Mouse (Mus musculus): ENCODE measurements around the gene Fbln2. TPM values are rescaled to one million over a fixed set of nuclear protein-coding genes. Genes with fewer than 3 reads are reported as not detected.
"Not testable (repeated sequence)": the region's sequence is repeated elsewhere in the genome, so short reads cannot be mapped to it uniquely, and the experiment has no call there.

Gene Fbln2
- 1 to 10 TPM; 6.5 to 7.3 TPM for total RNA-seq (2021)
- long read RNA-seq, experiment 1, full-length matches to known transcripts = 4 of 7 reads
- long read RNA-seq, experiment 1, partial matches to known transcripts = 1 of 7 reads
- long read RNA-seq, experiment 1, other reads (novel, unspliced or antisense) = 2 of 7 reads
- long read RNA-seq, experiment 2, full-length matches to known transcripts = 2 of 4 reads
- long read RNA-seq, experiment 2, partial matches to known transcripts = 1 of 4 reads
- long read RNA-seq, experiment 2, other reads (novel, unspliced or antisense) = 1 of 4 reads

GRCm38 (mm10) chr6:91212155-91212554, at the start of gene Fbln2:
TSS of gene Fbln2 (plus strand) at chr6:91212455.
- DNase-seq (ENCODE audit: low spot score in 2 of 2) = not testable (repeated sequence)

GRCm38 (mm10) chr6:91163195-91163911, 48.9 kb upstream of the Fbln2 start:
- no peak for DNase-seq (ENCODE audit: low spot score in 2 of 2)

DNA sequence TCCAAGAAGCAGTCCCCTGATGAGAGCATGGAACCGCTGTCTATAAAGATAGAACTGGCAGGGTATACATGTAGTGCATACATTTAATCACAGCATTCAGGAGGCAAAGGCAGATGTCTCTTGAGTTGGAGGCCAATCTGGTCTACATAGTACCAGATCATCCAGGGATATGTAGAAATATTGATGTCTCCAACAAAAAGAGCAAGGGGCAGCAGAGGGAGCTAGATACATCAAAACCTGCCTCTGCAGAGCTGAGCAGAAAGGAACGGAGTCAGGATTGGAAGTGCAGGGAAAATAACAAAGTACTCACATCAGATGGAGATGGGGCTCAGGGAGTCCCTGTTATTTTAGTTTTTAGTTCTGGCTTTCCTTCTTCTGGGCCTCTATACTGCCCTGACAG, 47.7 kb upstream of the Fbln2 start:
- DNase-seq (ENCODE audit: low spot score in 2 of 2) = no peak

- peak; percentile 74 to 83 for DNase-seq (ENCODE audit: low spot score in 2 of 2)
These were observed 47.0 kb upstream of the Fbln2 start for GRCm38 (mm10) chr6:91165210-91165609.

- DNase-seq (ENCODE audit: low spot score in 2 of 2) = no peak
These were observed 44.4 kb upstream of the Fbln2 start for GRCm38 (mm10) chr6:91167828-91168227.

DNA sequence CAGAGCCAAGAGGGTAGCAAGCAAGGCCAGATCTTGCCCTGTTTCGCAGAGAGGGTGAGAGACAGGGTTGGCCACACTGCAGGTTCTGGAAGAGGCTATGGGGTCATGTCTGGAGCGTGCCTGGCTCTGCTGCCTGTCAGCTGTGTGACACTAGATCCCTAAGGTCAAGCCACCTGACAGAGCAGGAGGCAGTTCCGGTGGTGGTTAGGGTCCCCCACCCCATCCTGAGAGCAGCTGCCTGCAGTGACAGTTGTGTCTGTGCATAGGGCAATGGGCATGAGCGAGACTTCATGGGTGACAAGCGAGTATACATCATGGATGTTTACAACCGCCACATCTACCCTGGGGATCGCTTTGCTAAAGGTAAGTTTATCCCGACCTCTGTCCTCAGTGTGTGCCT, 43.1 kb upstream of the Fbln2 start:
- DNase-seq (ENCODE audit: low spot score in 2 of 2) = no peak

DNA sequence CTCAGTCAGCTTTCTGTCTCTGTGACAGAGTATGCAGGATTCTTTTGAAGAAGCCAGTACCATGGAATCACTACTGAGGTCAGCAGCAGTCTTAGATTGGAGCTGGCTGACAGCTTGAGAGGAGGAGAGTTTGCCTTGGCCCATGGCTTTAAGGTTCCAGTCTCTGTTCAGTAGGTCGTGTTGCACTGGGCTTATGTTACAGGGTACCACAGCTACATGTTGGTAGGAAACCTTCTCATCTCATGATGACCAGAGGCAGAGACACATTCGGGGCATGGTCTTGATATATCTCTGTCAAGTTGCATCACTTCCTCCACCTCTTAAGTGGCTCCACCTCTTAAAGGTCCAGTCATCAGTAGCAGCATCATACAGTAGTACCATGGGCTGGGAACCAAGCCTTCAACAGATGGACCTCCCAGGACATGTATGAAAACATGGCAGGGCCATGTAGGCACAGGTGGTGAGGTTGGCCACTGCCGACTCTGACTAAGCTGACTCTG, 40.8 kb upstream of the Fbln2 start:
- no peak for DNase-seq (ENCODE audit: low spot score in 2 of 2)

DNA sequence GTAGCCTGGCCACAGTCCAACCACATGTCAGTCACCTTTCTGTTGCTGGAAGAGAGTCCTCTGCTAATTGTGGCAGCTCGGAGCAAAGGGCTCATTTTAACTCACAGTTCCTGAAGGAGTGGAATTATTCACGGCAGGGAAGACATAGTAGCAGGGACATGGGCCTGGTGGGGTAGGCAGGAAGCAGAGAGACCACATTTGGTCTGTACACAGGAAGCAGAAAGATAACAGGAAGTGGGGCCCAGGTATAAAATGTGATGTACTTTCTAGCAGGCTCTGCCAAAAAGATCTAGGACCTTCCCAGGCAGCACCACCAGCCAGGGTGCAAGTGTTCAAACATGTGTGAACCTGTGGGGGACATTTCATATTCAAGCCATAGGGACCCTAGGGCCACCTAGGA, 39.9 kb upstream of the Fbln2 start:
- no peak for DNase-seq (ENCODE audit: low spot score in 2 of 2)

DNA sequence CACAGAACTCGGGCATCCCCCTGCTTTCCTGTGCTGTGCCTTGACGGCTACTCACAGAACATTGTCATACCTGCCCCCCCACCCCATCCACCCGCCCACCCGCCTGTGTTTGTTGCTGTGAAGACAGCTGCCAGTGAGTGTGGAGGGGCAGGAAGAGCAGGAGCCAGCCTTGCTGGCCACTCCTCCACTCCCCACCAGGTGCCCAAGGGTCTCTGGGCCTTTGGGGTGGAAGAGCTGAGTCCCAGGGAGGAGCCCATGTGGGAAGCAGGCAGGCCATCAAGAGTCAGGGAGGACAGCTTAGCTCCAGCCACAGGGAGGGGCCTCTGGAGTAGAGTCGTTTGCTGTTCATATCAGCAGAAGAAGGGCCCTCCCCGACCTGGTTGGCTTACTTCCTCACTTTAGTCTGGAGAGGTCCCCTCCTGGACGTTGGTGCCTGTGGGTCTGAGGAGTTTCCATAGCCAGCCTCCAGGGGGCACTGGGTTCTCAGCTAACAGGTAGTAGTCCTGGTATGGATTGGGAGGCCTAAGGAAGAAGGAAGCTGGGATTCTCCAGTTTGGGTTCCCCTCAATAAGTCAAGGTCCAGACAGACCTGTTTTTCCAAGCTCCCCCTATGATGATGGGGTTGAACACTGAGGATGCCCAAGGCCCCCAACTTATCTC, 38.9 kb upstream of the Fbln2 start:
- DNase-seq (ENCODE audit: low spot score in 2 of 2) = peak; percentile 67 to 73

GRCm38 (mm10) chr6:91174211-91174610, 38.0 kb upstream of the Fbln2 start:
- DNase-seq (ENCODE audit: low spot score in 2 of 2) = no peak

GRCm38 (mm10) chr6:91180767-91181171, 31.5 kb upstream of the Fbln2 start:
- no peak for DNase-seq (ENCODE audit: low spot score in 2 of 2)

DNA sequence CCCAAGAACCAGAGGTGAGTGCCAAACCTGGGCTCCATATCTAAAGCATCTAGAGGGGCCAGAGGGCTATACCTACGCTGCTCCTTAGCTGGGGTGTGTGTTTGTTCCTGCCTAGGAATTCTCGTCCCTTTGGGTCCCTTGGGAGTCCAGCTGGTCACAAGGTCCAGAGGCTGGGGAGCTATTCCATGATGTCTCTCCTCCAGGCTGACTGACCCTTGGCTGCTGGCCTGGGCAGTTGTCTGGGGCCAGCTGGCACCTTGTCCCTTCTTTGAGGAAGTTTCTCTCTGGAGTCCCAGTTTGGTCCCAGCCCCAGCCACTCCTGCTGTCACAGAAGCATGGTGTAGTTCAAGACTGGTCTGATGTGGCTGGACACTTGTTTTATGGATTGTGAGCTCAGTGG, 30.9 kb upstream of the Fbln2 start:
- DNase-seq (ENCODE audit: low spot score in 2 of 2) = no peak

DNA sequence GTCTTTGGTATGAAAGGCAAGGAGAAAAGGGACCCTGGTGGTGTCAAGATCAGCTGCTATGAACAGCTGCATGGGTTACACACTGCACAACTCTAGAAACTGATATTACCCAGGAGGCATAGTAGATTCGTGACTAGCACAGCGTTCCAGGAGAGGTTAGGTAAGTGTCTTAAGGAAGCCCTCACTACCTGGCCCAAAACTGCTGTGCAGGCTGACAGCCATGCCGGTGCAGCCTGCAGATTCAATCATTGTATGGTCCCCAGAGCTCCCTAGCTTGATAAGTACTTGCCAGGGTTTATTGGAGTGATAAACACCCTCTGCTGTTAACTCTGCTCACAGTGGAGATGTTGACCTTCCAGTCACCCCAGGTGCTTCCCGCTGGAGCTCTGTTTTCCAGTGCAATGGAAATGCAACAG, 30.2 kb upstream of the Fbln2 start:
- DNase-seq (ENCODE audit: low spot score in 2 of 2) = no peak

DNA sequence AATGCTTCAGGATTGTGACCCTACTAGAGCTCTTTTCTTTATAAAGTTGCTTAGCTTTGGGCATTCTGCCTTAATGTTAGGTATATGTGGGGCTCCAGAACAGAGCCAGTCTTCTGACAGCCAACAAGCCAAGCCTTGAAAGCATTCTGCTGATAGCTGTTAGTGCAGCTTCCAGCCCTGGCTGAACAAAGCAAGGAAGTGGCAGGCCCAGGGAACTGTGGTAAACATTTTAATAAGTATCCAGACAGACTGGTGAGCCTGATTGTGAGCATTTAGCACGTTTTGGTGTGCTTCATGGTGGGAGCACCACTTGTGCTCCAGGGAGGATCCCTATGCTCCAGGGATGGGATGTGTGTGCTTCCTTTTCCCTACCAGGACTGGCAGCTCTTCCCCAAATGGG, 29.2 kb upstream of the Fbln2 start:
- DNase-seq (ENCODE audit: low spot score in 2 of 2) = no peak

DNA sequence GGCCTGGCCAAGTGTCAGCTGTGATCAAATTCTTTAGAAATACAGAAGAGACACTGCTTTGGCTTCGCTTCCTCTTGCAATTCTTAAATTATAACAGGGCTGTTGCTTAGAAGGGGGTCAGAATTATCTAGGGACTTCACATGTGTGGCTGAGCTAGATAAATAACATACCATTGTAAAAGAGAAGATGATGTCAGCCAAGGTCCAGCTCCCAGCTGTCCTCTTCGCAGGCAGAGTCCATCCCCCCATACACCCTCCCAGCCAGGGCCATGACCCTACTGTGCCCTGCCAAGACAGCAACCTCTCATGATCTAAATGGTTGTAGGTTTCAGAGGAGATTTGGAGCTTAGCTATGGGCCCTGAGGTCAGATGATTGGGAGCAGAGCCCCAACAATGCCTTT, 28.3 kb upstream of the Fbln2 start:
- DNase-seq (ENCODE audit: low spot score in 2 of 2) = no peak

DNA sequence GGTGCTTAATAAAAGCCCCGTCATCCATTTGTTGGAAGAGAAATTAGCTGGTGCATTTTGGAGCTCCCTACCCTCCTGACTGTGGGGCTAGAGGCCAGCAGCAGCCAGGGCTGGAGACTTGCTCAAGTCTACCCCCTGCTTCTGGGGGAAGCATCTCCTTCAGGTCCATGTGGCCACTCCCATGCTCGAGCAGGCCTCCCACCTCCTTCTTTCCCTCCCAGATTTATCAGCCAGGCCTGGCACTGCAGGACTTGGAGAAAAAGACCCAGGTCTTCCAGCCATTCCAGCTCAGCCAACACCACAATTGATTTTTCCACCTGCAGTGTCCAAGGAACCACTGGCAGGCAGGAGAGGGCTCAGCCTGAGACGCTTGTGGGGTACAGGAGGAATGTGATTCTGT, 27.5 kb upstream of the Fbln2 start:
- no peak for DNase-seq (ENCODE audit: low spot score in 2 of 2)

DNA sequence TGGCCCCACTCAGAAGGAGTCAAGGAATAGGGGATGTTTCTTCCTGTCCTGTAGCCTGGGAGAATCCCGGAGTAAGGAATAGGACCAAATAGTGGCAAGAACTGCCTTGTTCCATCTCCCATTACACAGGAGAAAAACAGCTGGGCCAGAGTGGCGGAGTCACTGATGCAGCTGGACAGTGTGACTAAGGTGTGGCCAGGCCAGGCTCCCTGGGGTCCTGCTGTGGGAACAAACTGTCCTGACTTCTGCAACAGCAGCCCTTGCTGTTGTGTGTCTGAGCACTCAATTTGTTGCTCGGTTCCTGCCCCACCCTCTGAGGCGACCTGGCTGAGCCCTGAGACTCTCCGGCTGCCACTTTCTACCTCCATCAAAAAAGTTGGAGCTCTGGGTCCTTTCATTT, 26.8 kb upstream of the Fbln2 start:
- no peak for DNase-seq (ENCODE audit: low spot score in 2 of 2)

DNA sequence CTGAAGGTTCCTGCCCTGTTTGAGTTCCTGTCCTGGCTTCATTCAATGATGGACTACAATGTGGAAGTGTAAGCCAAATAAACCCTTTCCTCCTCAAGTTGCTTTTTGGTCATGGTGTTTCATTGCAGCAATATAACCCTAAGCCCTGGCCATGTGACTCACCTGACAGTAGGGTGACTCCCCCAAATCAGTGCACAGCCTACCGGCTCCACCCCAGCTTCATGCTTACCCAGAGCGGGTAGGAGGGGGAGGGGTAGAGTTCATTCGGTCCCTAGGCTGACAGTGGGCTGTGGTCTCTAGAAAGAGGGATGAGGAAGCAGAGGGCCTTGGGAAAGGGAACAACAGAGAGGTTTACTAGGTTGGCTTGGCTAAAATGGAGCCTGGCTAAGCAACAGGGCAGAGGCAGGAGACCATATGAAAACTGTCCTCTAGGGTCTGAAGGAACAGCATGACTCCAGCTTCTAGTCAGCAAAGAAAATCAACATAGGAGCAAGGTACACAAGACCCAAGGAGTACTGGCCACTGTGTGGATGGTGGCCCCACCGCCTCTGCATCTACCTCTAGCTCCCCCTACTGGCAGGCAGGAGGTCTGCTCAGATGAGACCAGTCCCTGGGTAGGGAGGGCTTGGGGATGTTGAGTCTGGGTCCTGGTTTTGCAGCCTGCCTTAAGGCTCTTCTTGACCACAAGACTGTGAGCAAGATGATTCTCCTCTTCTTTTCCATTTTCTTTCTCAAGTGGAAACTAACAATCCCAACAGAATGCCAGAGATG, 25.9 kb upstream of the Fbln2 start:
- DNase-seq (ENCODE audit: low spot score in 2 of 2) = no peak

DNA sequence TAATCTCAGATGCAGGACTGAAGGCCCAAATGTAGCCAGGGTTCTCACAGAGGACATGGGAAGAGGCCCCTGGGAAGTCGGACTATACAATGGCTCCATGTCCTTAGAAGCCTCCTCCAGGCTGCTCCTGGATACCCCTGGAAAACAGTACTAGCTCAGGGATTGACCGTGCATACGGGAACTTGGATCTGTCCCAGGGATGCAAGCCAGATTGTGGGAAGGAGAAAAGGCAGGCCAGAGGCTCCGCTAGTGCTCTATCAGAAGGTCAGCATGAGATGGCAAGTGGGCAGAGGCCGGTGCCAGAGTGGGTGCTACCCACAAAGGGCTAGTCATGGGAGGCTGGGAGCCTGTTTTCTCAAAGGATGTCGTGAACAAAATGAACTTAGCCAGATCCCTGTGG, 25.3 kb upstream of the Fbln2 start:
- DNase-seq (ENCODE audit: low spot score in 2 of 2) = no peak

DNA sequence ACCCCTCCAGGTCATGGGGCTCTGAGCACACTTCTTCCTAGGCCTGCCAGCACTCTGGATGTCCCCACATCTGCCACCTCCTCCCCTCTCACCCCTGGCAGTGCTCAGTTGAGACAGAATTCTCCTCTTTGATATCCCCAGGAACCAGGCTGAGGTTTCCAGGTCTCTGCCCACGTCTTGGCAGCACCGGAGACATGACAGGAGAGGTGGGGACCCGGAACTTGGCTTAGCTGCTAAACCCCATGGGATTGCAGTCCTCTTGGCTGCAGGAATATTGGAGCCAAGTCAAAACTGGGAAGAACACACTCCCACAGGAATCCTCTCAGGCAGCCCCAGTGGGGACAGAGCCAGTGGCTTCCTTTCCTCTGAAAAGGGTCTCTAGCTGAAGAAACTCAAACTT, 24.4 kb upstream of the Fbln2 start:
- no peak for DNase-seq (ENCODE audit: low spot score in 2 of 2)

GRCm38 (mm10) chr6:91189971-91190370, 22.3 kb upstream of the Fbln2 start:
- no peak for DNase-seq (ENCODE audit: low spot score in 2 of 2)

All from left cerebral cortex, adult 18-20 months (tissue).